ENCODE assay signal across 8 mouse cellular contexts in the genomic region with DNA sequence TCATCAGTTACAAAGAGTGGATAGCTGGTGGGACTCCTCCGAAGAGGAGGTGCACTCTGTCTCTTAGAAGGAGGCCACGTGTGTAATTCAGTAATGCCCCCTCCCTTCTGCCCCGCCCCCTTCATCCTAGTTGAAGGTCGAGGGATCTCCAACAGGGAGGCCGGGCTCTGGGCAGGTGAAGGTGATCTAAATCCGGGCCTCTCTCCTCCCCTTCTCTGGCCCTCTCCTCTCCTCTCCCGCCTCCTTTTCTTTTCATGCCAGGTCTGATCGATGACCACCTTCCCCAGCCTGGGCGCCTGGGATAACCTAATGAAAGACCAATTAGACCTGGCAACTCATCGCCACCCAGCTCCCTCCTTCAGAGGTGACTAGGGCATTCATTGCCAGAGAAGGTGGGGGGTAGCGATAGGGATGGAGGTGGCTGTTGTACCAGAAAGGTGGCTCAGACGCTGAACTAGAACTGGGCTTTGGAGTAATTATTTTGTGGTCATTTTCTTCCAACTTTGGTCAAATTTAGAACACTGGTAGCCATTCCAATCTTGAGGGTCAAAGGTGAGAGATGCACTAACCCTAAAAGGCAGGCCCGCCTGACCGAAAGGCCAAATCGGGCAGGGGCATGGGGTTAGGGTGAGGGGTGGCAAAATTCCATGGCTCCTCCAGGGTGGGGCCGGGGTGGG. TPM values are rescaled to one million over a fixed set of nuclear protein-coding genes. Genes with fewer than 3 reads are reported as not detected.
DNase-seq lines count a peak whose midpoint lies in the region; ATAC-seq and TF ChIP-seq lines count a peak whose summit lies in the region.

No protein-coding gene starts in this region.

- H3K9me3 ChIP-seq in hindbrain, embryonic 11.5 days (ENCODE audit: control insufficient read depth, low read length), result no peaks in the 10 kb centered on the region
- no peaks in the 10 kb centered on the region for H3K9me3 ChIP-seq in limb, embryonic 13.5 days
- no peaks in the 10 kb centered on the region for H3K9me3 ChIP-seq in stomach, embryonic 15.5 days

- 5% methylated on average over 16 of the region's 16 CpGs for WGBS in hindbrain, embryonic 11.5 days
- WGBS in limb, embryonic 13.5 days, result 12% methylated on average over 16 of the region's 16 CpGs
- WGBS in stomach, embryonic 15.5 days, result 32% methylated on average over 16 of the region's 16 CpGs

- no peak for TF ChIP-seq CTCF in brain, embryonic 14.5 days (IDR thresholded peaks at IDR 0.05; ENCODE audit: borderline replicate concordance, extremely low read depth, insufficient read depth, insufficient read length)

- H3K9ac ChIP-seq in hindbrain, embryonic 11.5 days (ENCODE audit: low read depth, low read length), result 0 out of 2 replicates have a peak overlapping the region, but pooled peaks have one; percentile 28
- 0 out of 2 replicates have a peak overlapping the region, but pooled peaks have one; percentile 25 for H3K9ac ChIP-seq in limb, embryonic 13.5 days
- no peak overlapping the region for H3K9ac ChIP-seq in stomach, embryonic 15.5 days

- peaks cover 13% of the 10 kb centered on the region for H3K4me1 ChIP-seq in hindbrain, embryonic 11.5 days (replicated peaks; ENCODE audit: control insufficient read depth, insufficient read depth, low read length)
- H3K4me1 ChIP-seq in limb, embryonic 13.5 days, result peaks cover 33% of the 10 kb centered on the region
- peaks cover 21% of the 10 kb centered on the region; the same call in 1 of the 2 replicates for H3K4me1 ChIP-seq in stomach, embryonic 15.5 days

- H3K27ac ChIP-seq in hindbrain, embryonic 11.5 days (ENCODE audit: low read depth, low read length), result peak overlapping the region; percentile 54; the same call in 1 of the 2 replicates
- no peak overlapping the region for H3K27ac ChIP-seq in limb, embryonic 13.5 days
- H3K27ac ChIP-seq in stomach, embryonic 15.5 days, result peak overlapping the region; percentile 54

- no peak for TF ChIP-seq POLR2A in brain, embryonic 14.5 days (IDR thresholded peaks at IDR 0.05; ENCODE audit: borderline replicate concordance, extremely low read depth, insufficient read depth, insufficient read length, poor library complexity, severe bottlenecking)

- peak overlapping the region; percentile 36 for H3K4me2 ChIP-seq in hindbrain, embryonic 11.5 days (replicated peaks; ENCODE audit: low read depth, low read length)
- H3K4me2 ChIP-seq in limb, embryonic 13.5 days (replicated peaks), result peak overlapping the region; percentile 74
- peak overlapping the region; percentile 82 for H3K4me2 ChIP-seq in stomach, embryonic 15.5 days

- no peaks in the 10 kb centered on the region for H3K36me3 ChIP-seq in hindbrain, embryonic 11.5 days (ENCODE audit: control insufficient read depth, insufficient read depth, low read length)
- no peaks in the 10 kb centered on the region for H3K36me3 ChIP-seq in limb, embryonic 13.5 days
- no peaks in the 10 kb centered on the region for H3K36me3 ChIP-seq in stomach, embryonic 15.5 days

- H3K4me3 ChIP-seq in hindbrain, embryonic 11.5 days (ENCODE audit: low read depth, low read length), result peak overlapping the region; percentile 18
- peak overlapping the region; percentile 1 for H3K4me3 ChIP-seq in limb, embryonic 13.5 days
- H3K4me3 ChIP-seq in stomach, embryonic 15.5 days (replicated peaks), result peak overlapping the region; percentile 43

- H3K27me3 ChIP-seq in hindbrain, embryonic 11.5 days (ENCODE audit: control insufficient read depth, insufficient read depth, low read length), result peaks cover 24% of the 10 kb centered on the region
- peaks cover 61% of the 10 kb centered on the region for H3K27me3 ChIP-seq in limb, embryonic 13.5 days
- no peaks in the 10 kb centered on the region for H3K27me3 ChIP-seq in stomach, embryonic 15.5 days (replicated peaks)

- DNase-seq in brain, embryonic 14.5 days (ENCODE audit: low read depth), result peak; percentile 54
- peak; percentile 68 for DNase-seq in embryo, embryonic 11 days
- peak; percentile 59 for DNase-seq in hindbrain, embryonic 11.5 days (ENCODE audit: low spot score)
- DNase-seq in cerebellum, adult 11 months, result no peak
- DNase-seq in natural killer cell, adult 2 months (ENCODE audit: low spot score in 2 of 2), result no peak
- DNase-seq in thymus, postnatal 0 days (ENCODE audit: low spot score), result no peak

- ATAC-seq in hindbrain, embryonic 11.5 days (ENCODE audit: low FRiP score), result peak; percentile 8; the same call in 1 of the 2 replicates
- no peak for ATAC-seq in limb, embryonic 13.5 days (ENCODE audit: low FRiP score, low read depth)
- no peak for ATAC-seq in stomach, embryonic 15.5 days (ENCODE audit: insufficient read depth, low FRiP score, low read depth)

RNA-seq across cellular contexts. Expression of a gene that starts 1.2 kb away (rescaled TPM):
- polyA plus RNA-seq in brain, embryonic 14.5 days (2012; rRNA removed), result 244 and 291 TPM in 2 replicates
- 95.6 and 120 TPM in 2 replicates for polyA plus RNA-seq in hindbrain, embryonic 11.5 days (2014; fragmentation: Nextera tagmentation; extraction: Ambion mirVana)
- 62.3 and 65.9 TPM in 2 replicates for polyA plus RNA-seq in limb, embryonic 13.5 days (2015; fragmentation: Nextera tagmentation; extraction: Ambion mirVana)
- 66.9 and 72.6 TPM in 2 replicates for polyA plus RNA-seq in stomach, embryonic 15.5 days (2015; fragmentation: Nextera tagmentation; extraction: Ambion mirVana)
- polyA plus RNA-seq in thymus, postnatal 0 days (2015; fragmentation: Nextera tagmentation; extraction: Ambion mirVana), result 4.3 and 5.3 TPM in 2 replicates

Comparison
In these comparisons a context has a peak if more than half of its experiments do, and no peak if none do; other contexts are left out.
1. DNase-seq: peak in brain, embryonic 14.5 days (single experiment), embryo, embryonic 11 days (single experiment) and hindbrain, embryonic 11.5 days (single experiment); none in cerebellum, adult 11 months (single experiment), natural killer cell, adult 2 months (0 of 2) and thymus, postnatal 0 days (single experiment).
2. RNA of a gene that starts 1.2 kb away (polyA plus RNA-seq): 244 to 291 TPM in brain, embryonic 14.5 days, 95.6 to 120 TPM in hindbrain, embryonic 11.5 days, 66.9 to 72.6 TPM in stomach, embryonic 15.5 days and 62.3 to 65.9 TPM in limb, embryonic 13.5 days; 4.3 to 5.3 TPM in thymus, postnatal 0 days; every median in the first group is over 10 times any median in the second.
3. Peak in every context shown above with its lines, with median percentiles within 50 percentile points of each other: H3K4me2 ChIP-seq and H3K4me3 ChIP-seq.